Mouse (Mus musculus): ENCODE measurements around the gene Dapk2.

The Dapk2 gene

GRCm38 (mm10) chr9:66186426-66186825 lies 28.4 kb downstream of the Dapk2 start:
- no peak for DNase-seq (ENCODE audit: low read depth, low spot score)

- DNase-seq (ENCODE audit: low read depth, low spot score) = no peak
Measured at GRCm38 (mm10) chr9:66189026-66189425, 31.0 kb downstream of the Dapk2 start.

DNA sequence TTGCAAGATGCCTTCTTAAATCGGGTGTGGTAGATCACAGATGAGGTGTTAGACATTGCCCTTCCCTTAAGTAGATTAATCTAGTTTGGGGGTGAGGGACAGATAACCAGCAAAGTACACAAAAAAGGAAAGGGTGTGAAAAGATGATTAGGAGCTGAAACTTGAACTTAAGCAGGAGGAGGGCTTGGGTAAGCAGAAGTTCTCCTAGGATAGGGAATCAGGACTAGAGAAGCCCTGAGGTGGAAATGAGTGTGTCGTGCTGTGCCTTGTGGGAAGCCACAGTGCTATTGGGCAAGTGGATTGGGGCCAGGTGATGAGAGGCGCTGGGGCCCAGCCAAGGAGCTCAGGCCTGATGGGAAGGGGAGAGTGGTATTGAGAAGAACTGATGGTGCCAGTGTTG lies 36.0 kb downstream of the Dapk2 start:
- no peak for DNase-seq (ENCODE audit: low read depth, low spot score)

GRCm38 (mm10) chr9:66196561-66196960 lies 38.5 kb downstream of the Dapk2 start:
- DNase-seq (ENCODE audit: low read depth, low spot score) = no peak

- no peak for DNase-seq (ENCODE audit: low read depth, low spot score)
Measured at GRCm38 (mm10) chr9:66198533-66198932, 40.5 kb downstream of the Dapk2 start.

DNA sequence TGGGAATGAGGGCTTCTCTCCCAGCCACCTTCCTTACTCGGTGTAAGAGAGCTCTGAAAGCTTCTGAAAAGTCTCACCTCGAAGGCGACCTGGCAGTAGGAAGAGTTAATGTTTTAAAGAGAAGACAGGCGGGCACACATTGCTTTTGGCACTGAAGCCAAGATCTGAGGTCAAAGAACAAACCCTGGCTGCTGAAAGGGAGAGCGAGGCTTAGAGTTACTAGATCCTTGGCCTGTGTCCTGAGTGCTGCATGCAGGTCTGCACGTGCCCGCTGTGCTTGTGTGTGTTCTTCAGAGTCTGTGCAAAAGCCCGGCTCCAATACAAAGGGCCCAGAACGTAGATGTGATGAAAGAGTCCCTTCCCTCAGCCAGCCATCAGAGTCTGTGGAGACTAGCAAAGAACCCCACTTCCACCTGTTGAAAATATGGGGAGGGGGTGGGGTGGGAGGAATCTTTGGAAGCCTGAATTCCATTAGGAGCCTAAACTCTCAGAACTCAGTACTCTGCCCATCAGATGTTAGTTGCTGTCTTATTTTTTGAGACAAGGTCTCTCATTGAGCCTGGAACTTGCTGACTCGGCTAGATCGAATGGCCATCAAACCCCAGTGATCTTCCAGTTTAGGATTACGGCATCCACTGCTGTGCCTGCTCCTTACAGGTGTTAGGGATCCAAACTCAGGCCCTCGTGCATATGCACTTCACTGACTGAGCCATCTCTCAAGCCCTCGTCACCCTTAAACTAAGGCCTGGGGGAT lies 41.8 kb downstream of the Dapk2 start:
- no peak for DNase-seq (ENCODE audit: low read depth, low spot score)

DNA sequence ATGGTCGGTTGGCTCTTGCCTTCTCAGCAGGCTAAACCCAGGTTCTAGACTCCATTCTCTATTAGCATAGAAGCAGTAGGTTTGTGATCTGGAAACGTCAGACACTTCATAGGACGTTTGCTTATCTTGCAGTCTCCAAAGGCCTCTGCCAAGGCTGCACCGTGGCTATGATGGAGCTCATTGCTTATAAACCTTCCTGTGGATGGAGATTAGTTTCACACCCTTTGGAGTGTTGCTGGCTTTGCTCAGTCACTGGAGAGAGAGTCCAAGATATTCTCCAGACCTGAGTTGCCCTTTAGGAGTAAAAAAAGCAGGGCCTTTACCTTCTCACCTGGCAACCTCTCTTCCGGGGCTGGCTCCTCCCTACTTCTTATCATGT lies 42.4 kb downstream of the Dapk2 start:
- no peak for DNase-seq (ENCODE audit: low read depth, low spot score)

DNA sequence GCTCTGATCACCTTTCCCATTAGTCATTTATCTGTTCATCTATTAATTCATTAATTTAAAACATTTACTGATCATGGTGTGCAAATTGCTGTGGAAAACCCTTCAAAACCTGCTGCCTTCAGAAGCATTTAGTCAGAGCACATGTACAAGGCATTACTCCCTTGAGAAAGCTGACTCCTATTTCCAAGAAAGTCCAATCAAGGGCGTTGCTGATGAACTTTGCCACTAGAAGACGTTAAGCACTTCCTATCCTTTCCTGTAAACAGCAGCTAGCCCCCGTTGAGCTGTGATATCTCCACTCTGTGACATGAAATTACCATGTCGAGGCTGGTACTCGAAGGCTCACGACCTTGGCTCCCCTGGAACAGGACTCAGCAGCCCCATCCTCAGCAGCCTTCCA lies 43.6 kb downstream of the Dapk2 start:
- DNase-seq (ENCODE audit: low read depth, low spot score) = no peak

- no peak for DNase-seq (ENCODE audit: low read depth, low spot score)
Measured at GRCm38 (mm10) chr9:66202463-66202862, 44.4 kb downstream of the Dapk2 start.

GRCm38 (mm10) chr9:66205702-66206101 lies 47.7 kb downstream of the Dapk2 start:
- no peak for DNase-seq (ENCODE audit: low read depth, low spot score)

DNA sequence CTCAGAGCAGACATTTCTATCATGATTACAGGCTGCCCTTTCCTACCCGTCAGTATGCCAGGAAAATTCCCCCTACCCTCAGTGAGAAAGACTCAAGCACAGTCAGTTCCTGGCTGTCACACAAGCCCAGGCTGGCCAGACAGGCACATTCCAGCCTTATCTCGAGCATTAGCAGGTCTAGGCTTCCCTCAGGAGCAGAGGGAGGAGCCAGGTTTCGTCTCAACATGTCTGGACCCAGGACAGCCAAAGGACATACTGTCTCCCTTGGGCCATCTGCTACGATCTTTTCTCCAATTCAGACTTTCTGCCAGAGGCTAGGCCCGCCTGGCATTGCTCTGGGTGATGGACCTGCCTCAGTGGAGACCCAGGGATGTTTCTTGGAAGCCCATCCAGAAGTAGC lies 48.8 kb downstream of the Dapk2 start:
- DNase-seq (ENCODE audit: low read depth, low spot score) = peak; percentile 19

DNA sequence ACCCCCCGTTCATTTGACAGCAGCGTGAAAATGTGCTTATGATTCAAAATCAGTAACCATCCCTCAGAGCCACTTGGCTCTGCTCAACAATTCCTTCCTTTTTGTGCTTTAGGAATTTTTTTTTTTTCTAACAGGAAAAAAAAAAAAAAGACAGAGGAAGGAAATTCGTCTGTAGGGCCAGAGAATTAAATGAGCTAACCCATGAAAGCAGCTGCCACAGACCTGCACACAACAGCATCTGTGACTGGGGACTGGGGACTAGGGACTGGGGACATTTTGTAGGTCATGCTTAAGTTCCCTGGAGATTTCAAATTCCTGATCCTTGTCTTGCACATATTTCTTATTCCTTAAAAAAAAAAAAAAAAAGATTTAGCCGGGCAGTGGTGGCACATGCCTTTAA lies 53.4 kb downstream of the Dapk2 start:
- no peak for DNase-seq (ENCODE audit: low read depth, low spot score)

DNA sequence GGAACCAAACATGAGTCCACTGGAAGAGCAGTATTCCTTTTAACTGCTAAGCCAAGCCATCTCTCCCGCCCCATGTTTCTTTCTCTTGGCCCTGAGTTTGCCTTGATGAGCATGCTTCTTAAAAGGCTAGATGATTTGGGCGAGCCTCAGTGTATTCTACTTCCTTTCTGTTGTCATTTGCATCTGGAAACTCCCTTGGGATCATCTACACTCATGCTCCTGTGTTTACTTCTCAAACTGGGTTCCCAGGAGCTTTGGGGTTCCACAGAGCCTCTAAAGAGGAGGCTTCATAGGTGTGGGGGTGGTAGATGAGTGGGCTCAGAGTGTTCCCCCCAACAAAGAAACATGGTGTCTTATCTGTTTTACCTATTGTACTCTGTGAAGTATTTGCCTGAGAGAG lies 54.1 kb downstream of the Dapk2 start:
- no peak for DNase-seq (ENCODE audit: low read depth, low spot score)

DNA sequence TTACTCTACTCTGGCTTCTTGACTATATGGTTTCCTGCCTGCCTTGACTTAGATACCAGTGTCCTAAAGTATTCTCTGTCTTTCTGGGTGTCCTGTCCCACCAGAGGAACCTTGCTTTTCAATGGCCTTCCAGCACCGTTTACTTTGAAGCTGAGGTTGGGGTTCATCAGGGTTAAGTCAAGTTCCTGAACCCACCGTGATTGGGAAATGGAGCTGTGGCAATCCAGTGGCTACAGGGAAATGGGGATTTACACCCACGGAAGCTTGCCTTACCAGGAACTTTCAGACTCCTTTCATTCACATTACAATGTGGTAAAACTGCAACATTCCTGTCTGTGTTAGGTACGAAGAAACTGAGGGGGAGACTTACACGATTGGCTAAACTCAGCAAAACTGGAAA lies 54.8 kb downstream of the Dapk2 start:
- no peak for DNase-seq (ENCODE audit: low read depth, low spot score)

DNA sequence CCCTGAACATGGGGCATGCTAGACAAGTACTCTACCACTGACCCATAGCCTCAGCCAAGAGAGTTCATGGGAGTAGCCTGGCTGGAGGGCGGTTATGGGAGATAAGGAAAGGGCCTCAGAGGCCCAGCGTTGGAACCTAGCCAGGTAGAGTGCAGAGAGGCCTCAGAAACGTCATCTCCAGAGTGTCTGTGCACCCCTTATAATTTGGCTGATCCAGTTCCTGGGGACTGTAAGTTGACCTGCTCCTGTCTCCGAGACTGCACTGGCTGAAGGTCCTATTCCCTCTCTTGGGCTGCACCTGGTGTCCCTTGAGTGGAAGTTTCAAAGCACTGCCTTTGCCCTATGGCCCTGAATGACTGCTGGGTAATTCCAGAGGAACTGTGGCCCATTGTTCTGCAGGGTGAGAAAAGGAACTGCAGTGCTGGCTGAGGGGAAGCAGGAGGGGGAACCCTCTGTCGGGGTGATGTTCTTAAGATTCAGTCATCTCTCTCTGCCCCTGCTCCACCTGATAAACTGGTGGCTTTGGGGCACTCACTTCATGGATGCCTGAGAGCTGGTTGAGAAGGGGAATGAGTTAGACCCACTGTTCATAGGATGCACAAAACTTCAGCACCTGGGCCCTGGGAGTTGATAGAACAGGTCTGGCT lies 55.5 kb downstream of the Dapk2 start:
- DNase-seq (ENCODE audit: low read depth, low spot score) = peak; percentile 47

DNA sequence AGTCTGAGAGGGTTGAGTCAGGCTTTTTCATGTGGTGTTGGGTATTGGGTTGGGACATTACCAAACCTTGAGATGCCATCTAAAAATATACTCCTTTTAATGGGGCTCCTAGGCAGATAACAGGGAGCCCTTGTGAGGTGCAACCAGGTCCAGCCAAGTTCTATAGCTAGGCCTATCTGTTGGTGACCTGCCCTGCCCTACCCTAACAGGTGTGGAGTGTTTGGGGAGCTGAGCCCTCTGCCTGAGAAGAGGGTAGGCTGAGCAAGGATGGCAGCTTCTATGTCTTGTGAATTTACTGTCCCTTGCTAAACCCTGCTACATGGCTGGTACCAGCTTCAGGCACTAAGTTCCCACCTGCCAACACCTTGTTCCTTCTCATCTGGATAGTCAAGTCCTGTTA lies 57.5 kb downstream of the Dapk2 start:
- DNase-seq (ENCODE audit: low read depth, low spot score) = no peak

- DNase-seq (ENCODE audit: low read depth, low spot score) = no peak
Measured at GRCm38 (mm10) chr9:66217970-66218369, 59.9 kb downstream of the Dapk2 start.

GRCm38 (mm10) chr9:66218917-66219725 lies 61.1 kb downstream of the Dapk2 start:
- DNase-seq (ENCODE audit: low read depth, low spot score) = no peak

GRCm38 (mm10) chr9:66223872-66224271 lies 65.8 kb downstream of the Dapk2 start:
- no peak for DNase-seq (ENCODE audit: low read depth, low spot score)

DNA sequence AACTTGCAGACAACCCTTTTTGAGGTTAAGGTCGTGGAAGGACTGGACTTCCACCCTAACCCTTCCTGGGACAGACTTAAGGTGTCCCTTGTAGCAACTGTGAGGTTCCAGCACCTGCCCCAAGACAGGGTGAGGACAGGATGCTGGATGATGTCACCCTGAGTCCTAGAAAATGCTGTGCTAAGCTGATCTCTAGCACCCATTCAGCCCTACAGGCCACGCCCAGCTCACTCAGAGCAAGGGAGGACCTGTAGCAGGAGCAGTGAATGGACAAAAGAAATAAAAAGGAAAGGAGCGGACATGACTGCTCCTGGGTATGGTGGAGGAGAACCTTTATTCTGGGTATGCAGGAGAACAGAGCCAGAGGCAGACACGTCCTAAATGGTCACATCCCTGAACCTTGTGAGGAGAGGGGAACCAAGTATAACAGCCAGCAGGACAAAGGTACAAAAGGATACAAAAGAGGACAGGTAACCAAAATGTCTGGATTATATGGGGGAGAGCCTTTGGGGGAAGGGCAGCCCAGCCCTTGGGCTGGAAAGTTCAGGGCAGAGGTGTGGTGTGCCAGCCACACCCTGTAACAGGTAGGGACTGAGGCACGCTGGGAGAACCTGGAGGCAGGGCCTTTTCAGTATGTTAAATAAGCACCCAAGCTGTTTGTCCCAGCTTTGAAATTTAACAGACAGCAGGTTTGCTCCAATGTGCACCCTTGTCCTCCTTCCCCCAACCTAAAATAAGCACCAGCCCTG lies 67.9 kb downstream of the Dapk2 start:
- no peak for DNase-seq (ENCODE audit: low read depth, low spot score)

- no peak for DNase-seq (ENCODE audit: low read depth, low spot score)
Measured at GRCm38 (mm10) chr9:66228456-66229151, 70.6 kb downstream of the Dapk2 start.

Measured in forelimb bud, embryonic 11.5 days (tissue).